Mouse (Mus musculus) c-Kit-positive CD71-positive TER-119-positive erythroid progenitor cells, embryonic 14.5 days (primary cell): ENCODE results near the gene Sptb.

Source experiments
- DNase-seq: peaks from one replicate; pipeline ENCODE4 v3.0.0-alpha.2; 2013; ENCODE audit warnings: low spot score

The Sptb gene

DNA sequence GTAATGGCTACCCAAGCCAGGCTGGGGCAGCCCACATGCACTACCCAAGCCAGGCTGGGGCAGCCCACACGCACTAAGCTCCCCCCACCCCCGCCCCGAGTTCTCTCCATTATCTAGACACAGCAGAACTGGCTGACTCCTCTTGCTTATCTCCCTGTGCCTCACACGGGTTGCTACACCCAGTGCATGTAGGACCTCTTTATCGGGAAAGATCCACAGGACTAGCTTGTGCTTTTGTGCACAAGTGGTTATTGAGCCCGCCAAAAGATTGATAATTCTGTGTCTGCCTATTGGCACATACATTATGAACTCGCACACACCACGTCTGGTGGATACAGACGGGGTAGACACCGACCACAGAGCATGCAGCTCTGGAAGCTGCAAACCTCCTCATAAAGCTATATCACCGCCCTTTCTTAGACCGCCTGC is 36.5 kb downstream of the Sptb start:
- DNase-seq = peak; percentile 94

DNA sequence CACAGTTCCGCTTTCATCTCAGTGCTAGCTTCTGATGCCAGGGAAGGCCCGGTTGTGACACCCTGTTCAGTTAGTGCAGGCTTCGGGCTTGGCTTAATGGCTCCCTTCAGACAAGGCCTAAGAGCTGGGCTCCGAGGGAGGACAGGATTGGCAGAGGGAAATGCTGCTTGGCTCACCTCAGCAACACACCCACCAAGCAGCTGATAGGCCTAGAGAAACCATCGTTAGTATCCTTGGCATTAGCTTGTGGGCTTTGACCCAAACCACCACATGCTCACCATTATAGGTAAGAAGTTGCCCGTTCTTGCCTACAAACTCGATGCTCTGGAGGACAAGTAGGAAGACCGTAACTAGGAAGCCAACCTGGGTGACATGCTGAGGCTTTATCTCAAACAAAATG is 38.3 kb downstream of the Sptb start:
- no peak for DNase-seq

DNA sequence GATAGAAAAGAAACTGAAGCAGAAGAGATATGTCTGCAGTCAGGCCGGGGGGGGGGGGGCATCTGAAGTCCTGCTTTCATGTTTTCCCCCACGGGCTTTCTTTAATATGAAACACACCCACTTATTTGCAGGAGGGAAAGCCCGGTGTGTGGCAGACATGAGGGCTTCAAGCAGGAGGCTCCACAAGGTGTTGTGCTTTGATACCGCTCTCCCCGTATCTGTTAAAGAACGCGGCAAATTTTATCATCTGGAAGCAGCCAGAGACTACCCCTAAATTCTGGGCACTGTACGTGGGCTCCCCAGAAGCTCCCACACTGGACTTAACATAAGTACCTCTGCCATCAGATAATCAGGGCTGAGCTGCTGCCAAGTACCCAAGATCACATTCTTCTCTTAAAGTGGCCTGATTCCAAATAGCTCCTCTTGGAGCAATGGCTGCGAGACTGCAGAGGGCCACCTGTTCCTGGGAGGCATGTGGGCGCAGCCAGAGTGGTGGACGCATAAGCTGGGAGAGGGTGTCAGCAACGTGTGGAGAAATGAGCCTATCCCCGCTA is 39.7 kb downstream of the Sptb start:
- peak; percentile 96 for DNase-seq

DNA sequence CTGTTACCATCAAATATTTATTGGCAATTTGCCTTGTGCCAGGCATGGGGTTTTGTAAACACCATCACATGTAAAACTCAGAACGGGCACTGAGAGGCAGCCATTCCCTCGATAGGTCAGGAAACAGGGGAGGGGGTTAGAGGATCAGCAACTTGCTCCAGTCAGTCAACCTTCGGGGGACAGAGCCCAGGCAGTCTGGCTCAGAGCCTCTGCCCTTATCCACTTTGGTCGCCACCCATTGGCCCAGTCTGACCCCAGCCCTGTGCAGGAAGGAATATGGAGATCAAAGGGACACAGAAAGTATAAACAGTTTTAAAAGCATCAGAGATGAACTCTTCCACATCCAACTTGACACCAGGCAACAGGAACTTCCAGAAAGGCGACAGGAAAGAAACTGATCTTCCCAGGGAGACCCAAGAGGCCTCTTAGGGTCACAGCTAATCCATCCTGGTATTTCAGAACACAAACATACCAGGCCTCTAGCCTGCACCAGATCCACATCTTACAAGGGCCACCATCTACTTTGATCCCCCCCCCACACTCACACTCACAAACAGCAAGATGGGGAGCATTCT is 40.3 kb downstream of the Sptb start:
- no peak for DNase-seq

DNA sequence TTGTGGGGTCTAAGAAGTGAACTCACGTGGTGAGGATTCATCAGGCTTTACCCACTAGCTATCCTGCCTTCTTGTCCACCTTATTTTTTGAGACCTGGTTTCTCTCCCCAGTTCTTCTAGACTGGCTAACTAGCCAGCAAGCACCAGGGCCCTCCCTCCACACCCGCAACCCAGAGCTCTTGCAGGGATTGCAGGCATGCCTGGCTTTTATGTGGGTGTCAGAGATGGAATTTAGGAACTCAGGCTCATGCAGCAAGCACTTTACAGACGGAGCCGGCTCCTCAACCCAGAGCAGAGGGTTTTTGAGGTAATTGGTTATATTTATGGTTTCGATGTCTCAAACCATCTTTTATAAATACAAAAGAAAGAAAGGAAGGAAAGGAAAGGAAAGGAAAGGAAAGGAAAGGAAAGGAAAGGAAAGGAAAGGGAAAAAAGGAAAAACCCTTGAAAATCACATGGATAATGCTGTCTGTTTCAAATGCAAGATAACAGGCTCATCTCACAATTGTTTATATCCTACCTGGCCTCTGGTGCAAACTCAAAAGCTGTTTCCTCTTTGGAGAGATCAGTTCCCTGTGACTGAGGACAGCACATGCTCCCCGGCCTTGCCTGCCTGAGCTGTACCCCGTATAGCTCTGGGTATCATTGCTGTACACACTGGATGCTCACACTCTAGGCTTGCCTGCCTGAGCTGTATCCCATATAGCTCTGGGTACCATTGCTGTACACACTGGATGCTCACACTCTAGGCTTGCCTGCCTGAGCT is 41.5 kb downstream of the Sptb start:
- DNase-seq = no peak

DNA sequence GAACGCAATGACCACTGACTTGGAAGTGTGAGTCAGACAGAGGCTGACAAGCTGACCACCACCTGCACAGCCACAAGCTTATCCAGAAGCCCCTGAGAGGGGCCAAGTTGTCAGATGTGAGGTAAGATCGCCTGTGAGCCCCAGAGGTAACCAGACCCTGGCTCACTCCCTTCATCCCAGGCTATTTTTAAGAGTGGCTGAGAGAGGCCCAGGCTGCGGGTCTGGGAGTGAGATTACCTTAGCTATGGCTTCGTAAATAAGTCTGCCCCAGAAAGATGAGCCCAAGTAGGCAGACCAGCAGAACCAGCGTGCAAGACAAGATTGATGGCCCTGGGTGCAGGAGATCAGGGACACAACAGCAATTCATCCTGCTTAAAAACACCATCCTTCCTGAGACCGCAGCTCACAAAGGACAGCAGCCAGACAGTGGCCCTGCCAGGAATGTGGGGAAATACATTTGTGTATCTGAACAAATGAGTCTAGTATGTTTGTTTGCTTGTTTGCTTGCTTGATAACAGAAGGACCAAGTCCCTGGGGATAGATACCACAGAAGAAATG is 58.5 kb downstream of the Sptb start:
- DNase-seq = no peak

DNA sequence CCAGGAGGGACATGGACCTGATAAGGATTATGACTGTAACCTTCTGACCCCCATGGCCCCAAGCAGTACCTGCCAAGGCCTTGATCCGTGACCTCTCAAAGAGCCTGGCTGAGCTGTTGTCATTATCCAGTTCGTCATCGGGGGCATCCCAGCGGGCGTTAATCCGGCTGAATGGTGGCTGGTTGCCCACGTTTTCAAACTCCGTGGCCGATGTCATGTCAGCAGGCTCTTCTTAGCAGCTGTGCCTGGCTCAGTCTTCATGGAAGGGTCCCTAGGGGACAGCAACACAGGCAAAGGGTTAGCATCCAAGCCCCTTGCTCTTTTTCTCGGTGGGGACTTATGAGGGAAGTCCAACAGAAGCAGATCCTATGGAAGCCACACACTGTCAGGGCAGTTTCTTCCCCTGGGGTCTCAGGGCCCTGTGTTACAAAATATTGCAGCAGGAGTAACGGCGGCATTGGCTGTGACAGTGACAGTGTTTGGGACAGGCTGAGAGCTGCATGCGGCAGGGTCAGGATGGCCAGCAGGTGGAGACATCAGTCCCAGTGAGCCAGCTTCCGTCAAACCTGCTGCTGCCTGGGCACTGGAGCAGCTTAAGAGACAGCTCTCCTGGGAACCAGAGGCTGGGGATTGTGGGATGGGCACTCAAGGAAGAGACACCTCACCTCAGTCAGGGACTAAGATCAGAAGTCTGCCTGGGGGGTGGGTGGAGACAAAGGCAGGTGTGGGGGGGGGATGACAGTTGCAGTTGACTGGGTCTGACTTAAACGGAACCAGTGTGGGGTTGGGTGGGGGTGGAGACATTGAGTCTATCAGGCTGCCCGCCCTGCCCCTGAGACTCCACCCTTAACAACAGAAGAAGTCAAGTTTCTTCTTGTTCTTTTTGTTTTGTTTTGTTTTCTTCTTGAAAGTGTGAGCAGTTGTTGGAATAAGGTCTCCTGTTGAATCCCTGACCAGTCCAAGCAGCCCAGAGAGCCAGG is 60.3 kb downstream of the Sptb start:
- DNase-seq = peak; percentile 47

DNA sequence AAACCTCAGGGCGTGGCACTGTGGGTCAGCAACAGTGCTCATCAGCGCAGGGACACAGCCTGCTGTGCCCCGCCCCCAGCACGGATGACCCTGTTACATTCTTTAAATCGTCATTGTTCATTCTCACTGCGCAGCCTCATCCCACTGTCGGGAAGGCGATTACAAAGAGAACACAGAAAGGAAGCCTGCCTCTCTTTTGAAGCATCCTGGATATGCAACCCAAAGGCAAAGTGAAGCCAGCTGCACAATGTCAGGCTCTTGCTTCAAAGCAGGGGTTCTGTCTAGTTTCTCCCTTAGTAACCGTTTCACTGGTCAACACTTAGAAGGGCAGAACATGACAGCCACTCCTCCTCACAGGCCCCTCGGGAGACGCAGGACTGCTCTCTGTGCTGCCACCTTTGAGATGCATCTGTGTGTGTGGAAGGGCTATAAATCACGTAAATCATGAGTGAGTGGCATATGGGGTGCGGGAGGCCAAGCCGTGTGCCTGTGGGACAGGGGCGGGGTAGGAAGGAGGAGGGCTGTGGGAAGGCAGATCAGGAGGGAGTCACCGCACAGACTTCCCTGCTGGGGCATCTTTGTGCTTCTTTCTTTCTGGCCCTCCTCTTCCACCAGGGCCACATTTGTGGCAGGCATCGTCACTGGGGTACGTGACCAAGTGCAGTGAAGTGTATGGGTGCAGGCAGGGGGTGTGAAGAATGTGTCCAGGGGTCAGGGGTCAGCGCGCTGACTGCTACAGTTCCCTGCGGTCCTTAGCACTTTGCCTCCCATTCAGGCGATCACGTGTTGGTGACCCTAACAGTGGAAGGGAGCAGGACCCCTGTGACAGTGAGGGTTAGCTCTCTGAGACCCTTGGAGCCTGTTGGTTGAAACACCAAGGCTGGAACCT is 64.9 kb downstream of the Sptb start:
- DNase-seq = no peak

DNA sequence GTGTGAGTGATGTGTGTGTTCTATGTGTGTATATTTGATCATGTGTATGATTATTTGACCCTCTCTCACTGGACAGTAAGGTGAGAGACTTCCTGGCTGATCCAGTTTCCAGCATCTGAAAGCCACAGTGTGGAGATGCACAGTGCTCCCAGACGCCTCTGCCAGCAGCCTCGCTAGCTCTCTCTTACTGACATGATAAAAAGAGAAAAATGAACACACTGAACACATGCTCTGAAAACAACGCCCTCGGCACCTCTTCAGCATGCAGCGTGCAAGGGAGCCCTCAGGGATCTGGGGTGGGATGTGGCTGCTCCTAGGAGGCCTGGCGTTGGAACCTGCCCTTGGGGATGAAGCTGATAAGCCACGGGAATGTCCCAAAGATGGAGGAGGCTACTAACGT is 66.7 kb downstream of the Sptb start:
- no peak for DNase-seq

DNA sequence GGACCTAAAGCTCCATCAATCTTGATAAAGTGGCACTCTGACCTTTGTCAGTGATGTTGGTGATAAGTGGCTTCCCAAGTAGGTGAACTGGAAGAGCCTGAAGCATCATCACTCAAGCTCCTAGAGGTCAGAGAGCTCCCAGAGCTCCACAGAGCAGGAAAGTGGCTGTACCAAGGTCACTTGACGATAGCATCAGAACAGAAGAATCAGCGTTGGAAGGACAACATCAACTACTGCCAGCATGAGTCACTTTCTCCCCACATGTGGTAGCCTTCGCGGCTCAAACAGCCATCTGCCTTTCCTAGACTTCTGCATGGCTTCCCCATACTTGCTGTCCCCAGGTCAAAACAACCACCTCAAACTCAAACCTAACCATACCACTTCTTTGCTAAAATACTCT is 67.7 kb downstream of the Sptb start:
- no peak for DNase-seq

DNA sequence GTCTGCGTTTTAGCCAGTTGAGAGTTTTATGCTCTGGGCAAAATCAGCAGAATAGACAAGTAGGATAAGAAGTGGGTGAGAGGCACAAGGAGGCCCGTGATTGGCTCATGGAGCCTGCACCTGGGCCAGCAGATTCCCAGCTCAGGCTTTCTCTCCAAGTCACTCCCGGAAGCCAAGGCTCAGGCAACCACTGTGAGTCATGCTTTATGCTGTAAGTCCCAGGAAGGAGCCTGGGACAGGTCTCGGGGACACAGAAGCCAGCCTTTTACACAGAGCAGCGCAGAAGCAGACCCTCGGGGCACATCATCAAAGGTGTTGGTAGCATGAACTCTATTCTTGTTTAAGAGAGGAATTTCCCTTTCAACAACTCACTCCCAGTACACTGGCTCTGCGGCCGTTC is 69.7 kb downstream of the Sptb start:
- no peak for DNase-seq

DNA sequence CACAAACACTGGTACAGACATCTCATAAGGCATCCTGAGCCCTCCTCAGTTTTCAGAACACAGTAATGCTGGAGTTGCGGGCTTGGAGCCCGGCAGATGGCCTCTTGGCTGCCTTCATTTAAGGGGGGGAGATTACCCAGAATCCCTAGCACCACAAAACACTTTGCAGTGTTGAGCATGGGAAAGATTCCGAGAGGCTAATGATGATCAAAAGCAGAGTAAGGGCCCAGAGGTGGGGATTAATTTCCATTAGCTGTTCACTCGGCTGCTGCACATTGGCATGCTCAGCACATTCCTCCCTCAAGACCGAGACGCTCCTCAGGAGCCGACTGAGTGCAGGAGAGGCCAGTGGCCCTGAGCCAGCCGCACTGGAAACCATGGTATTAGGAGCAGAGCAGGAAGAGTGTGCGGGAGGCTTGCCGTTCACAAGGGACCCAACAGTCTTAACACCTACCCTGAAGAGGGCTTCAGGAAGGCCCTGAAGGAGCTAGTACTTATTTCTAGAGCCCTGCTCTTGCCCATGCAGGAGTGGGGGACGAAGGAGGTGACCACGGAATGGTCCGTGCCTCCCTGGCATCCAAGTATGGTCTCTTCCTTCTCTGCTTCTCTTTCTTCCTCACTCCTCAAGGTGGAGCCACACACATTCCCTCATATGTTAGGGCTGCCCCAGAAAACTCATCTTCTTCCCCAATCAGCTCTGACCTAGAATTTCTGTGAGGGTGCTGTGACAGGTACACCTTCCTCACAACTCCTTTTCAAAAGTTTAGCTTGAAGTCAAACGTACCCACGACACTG is 75.3 kb downstream of the Sptb start:
- DNase-seq = no peak

DNA sequence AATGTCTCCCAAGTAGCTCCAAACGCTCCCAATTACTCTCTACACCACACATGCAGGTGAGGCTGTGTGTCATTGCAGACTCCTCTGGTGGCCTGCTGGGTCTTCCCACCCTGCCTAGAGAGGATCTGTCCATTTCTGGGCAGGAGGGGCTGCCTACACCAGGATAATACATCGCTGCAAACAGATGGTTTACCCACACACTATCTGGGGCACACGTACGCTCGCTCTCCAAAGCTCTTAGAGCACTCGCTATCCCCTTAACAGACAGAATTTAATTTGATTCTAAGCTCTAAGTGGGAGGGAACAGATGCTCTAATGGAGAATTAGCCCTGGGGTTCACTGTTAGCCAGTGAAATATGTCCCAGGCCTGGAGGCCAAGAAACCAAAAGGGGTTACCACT is 87.0 kb downstream of the Sptb start:
- no peak for DNase-seq

DNA sequence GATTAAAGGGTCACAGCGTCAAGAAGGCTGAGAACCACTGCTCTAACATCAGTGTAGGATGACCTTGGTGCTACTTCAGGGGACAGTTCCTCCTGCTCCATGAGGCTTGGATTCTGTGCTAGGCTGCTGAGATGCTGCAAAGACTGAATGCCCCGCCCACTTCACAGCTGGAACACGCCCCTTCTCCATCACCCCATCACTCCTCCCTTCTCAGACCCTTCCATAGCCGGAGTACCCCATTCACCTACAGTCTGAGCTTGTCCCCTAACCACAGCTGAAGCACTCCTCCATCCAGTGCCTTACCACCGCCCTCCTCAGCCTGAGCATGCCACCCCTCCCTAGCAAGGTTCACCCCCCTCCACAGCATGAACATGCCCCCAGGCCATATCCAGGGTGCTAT is 90.5 kb downstream of the Sptb start:
- DNase-seq = no peak

DNA sequence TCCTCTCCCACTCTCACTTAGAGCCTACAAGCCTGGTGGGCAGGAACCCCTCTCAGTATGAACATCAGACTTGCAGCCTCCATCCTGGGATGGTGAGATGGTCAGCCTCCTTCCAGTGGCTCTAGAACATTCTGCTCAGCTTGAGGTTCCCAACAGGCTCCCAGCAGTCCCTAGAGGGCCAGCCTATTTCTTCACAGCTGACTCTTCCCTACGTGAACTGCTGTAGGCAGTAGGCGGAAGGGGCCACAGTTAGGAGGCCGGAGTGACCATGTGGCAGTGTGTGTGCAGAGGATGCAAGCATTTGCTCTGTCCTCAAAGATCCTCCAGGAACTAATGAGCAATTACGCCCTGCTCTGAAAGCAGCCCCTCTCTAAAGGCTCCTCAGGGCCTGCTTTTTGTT is 92.2 kb downstream of the Sptb start:
- DNase-seq = no peak

DNA sequence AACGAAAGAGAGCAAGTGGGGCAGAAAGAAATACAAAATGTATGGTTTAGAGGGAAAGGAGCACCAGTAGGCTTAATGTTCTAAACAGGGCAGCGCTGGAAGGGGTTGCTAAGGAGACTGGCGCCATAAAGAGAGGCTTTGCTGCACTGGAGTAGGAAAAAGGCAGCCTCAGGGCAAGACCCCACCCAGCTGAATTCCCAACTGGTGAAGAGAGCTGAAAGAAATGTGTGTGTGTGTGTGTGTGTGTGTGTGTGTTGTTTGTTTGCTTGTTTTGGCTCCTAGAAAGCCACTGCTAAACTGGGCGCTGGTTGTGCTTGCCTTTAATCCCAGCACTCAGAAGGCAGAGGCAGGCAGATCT is 94.8 kb downstream of the Sptb start:
- DNase-seq = no peak

DNA sequence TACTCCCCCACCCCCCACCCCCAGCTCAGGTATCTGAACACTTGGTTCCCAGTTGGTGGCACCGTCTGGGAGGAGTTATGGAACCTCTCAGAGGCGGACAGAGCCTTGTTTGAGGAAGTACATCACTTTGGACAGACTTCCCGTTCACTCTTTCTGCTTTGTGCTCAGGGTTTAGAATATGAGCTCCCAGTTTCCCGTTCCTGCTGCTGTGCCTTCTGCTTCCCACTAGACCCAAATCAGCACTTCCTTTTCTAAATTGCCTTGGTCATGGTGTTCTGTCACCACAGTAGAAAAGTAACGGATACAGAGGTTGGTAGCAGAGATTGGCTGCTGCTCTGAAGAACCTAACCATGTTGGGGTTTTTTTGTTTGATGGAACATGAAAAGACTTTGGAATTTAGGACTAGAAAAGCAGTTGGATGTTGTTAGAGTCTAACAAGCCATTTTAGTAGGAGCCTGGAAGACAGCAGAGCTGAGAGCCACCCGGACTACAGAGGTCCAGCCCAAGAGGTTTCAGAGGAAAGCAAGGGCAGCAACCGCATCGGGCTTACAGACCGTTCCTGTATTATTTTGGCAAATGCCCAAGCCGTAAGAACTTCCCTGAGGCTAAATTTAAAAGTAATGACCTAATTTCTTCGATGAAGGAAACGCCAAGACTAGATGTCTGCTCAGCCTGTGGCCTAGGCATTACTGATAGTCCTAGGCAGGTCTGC is 95.3 kb downstream of the Sptb start:
- DNase-seq = no peak

DNA sequence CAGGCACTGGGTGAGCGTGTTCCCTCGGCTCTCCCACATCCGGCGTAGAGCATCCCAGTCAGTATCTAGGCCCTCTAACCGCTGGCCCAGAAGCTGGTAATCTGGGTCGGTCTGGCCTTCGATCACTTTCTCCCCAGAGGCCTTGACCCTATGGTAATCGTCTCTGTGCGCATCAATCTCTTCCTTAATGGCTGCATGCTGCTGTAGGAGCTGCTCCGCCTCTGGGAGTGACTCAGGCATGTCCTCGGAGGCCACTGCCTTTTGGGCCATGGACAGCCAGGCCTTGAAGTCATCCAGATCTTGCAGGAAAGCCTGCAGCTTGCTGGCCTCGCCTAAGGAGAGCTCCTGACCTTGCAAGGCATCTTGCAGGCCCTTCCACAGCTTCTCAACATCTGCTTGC is 97.7 kb downstream of the Sptb start:
- no peak for DNase-seq

DNA sequence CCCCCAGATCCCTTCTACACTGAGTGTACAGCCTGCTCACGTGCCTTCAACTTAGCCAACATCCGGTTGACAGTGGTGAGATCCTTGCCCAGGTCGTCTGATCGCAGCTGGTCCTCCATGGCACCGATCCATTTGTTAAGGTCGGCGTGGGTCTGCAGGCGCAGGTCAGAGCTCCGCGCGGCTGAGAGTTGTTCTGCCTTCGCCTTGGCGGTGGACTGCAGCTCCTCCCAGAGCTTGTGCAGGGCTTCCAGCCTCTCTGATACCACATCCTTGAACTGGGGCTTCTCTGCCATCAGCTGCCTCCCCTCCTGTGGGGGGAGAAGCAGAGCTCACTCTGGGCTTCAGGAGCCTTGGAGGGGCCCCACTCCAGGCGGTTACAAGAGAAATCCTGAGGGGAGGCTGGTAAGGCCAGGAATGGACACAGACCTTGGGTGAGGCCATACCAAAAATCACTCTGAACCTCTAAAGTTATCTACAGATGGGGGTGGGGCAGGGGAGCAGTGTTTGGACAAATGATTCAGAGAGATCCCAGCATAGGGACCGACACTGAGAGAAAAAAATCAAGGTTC is 101.3 kb downstream of the Sptb start:
- DNase-seq = no peak
